Mouse (Mus musculus) cerebellum, postnatal 4 days (tissue): Measurements from ENCODE around the gene Tbk1.

Source experiments
- DNase-seq, 2 experiments: peaks; one replicate each; pipeline ENCODE4 v3.0.0; 2022; ENCODE audit warnings: low spot score in 2 of 2, mixed read lengths in 1 of 2

Tbk1 gene

GRCm38 (mm10) chr10:121586675-121587370, at the start of gene Tbk1:
Gene Tbk1, minus strand, starts transcription at chr10:121586787.
- DNase-seq = peak; percentile 81 to 93

- DNase-seq = no peak
Measured at GRCm38 (mm10) chr10:121636276-121636675, 49.7 kb upstream of the Tbk1 start.

DNA sequence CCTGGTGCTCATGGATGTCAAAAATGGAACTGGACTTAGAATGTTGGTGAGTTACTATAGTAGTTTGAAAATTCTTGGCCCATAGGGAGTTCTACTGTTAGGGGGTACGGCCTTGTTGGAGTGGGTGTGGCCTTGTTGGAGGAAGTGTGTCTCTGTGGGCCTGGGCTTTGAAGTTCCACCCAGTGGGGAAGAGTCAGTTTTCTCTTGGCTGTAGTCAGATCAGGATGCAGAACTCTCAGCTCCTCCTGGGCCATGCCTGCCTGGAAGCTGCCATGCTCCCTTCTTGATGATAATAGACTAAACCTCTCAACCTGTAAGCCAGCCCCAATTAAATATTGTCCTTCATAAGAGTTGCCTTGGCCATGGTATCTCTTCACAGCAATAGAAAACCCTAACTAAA, 47.6 kb upstream of the Tbk1 start:
- DNase-seq = no peak

GRCm38 (mm10) chr10:121628561-121629040, 42.0 kb upstream of the Tbk1 start:
- DNase-seq = no peak

DNA sequence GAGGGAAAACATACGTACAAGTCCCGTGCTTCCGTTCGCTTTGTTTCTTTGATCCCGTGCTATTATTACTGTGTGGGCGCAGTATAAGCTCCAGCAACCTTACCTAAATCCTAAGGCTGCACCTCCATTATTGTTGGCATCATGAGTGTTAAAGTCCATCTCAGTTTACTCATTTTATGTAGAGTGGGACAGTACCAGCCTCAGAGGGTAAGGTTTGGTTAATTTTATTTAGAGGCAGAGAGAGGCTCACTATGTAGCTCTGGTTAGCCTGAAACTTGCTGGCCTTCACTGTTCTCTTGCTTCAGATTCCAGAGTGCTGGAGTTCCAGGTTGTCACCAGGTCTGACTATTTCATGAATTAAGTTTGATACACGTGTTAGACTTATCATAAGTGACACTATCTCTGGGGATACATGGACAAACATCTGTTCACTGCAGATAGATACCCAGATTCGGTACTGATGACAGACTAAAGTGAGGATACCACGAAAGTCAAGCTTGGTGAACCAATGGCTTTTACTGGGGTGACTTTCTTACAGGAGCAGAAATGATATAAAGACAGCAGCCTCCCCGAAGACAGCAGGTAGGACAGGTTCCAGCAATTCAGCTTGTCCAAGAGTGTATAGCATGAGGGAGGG, 40.7 kb upstream of the Tbk1 start:
- no peak for DNase-seq

DNA sequence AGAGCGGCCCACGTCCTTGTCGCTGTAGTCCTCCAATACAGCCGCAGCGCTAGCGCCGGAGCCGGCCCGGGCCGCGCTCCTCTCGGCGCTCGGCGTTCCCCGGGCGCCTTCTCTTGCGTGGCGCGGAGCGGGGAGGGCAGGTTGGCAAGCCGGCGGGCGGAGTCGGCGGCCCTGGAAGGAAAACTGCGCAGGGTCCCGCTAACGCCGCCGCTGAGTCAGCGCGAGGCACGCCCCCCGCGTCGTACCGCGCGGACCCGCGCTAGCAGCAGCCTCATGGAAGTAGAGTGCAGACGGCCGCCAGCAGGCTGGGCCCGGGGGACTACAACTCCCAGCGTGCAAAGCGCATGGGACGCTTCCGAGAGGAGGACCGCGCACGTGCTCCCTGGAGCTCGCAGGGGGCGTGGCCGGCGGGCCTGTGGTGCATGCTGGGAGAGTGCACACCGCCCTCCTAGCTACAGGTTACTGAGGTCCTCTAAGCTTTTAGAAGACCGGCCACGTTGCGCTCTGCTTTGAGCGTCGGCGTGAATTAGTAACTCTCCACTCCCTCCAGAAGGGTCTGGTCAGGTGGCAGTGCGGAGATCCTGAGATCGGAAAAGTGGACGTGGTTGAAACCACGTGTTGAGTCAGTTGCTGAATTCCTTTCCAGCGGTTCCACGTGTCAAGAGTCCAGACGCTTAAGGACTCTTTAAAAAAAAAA, 39.7 kb upstream of the Tbk1 start, which contains the start of gene Xpot:
Gene Xpot (minus strand): TSS at position 147 of the 697 bp plus-strand sequence.
- DNase-seq = peak; percentile 96 to 97

GRCm38 (mm10) chr10:121625407-121626185, 39.0 kb upstream of the Tbk1 start:
- peak in 1 of 2 experiments; percentile 27 for DNase-seq

- no peak for DNase-seq
Measured at GRCm38 (mm10) chr10:121625006-121625405, 38.4 kb upstream of the Tbk1 start.

GRCm38 (mm10) chr10:121623670-121624069, 37.1 kb upstream of the Tbk1 start:
- no peak for DNase-seq

DNA sequence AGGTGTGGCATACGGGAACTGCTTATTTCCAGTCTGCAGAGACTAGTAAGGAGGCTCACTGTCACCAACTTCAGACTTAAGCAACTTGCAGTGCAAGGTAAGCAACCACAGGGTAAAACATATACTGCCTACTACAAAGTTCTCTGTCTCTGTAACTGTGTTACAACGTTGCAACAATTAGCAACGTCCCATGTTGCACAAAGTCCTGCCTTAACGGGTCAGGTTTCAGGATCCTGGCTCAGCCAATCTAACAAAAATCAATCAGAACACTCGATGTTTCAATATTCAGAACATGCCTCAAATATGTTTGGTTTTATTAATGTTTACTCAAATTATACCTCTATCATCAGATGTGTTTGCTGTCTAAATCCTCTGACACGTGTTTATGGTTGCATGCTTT, 35.8 kb upstream of the Tbk1 start:
- no peak for DNase-seq

- no peak for DNase-seq
Measured at GRCm38 (mm10) chr10:121615935-121616334, 29.3 kb upstream of the Tbk1 start.

- DNase-seq = no peak
Measured at GRCm38 (mm10) chr10:121615146-121615870, 28.7 kb upstream of the Tbk1 start.

GRCm38 (mm10) chr10:121613570-121613969, 27.0 kb upstream of the Tbk1 start:
- no peak for DNase-seq

DNA sequence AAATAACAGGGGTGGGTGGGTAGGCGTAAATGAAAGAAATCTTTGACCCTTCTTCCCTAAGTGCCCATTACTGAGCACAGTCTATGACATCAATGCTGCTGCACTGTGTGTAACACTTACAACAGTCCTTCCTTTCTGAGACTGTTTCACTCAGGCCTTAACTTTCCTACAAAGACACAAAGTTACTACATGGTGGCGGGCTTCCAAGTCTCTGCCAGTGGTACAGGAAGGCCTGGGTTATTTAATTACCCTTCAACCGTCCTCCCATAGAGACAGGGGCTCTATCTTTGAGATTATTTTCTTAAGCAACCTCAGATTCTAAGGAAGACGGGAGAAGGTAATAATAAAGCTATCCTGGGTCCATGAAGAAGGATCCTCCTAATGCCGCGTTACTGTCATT, 25.9 kb upstream of the Tbk1 start:
- DNase-seq = no peak

DNA sequence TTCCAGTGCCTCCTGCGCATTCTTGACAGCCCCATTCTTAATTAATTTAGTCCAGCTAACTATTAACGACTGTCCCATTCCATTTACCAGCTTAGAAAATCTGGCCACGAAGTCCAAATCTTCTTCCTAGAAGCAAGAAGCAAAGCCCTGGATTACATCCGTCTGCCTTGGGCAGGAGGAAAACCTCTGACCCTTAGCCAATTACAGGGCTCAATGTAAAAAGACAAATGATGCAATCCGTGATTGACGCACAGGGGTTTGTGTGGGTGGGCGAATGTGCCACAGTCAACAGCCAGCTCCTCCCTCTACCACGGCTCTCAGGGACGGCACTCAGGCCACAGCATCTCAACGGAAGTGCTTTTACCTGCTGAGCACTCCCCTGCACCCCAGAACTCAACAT, 25.0 kb upstream of the Tbk1 start:
- no peak for DNase-seq

DNA sequence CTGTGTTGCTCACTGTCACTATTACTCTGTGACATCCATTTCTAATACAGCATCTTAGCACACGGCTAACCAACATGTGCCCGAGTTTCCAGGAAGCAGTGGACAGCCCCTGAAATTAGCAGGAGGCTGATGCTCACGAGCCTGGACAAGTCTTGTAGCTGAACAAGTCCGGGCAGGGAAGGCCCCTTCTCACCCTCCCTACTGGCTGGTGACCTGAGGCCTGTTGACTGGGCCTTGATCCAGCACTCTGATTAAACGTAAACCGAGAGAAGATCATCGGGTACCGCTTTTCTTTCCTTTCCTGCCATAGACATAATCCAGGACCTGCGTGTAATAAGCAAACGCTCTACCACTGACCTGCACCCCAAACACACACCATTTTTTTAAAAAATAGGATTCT, 21.6 kb upstream of the Tbk1 start:
- no peak for DNase-seq

DNA sequence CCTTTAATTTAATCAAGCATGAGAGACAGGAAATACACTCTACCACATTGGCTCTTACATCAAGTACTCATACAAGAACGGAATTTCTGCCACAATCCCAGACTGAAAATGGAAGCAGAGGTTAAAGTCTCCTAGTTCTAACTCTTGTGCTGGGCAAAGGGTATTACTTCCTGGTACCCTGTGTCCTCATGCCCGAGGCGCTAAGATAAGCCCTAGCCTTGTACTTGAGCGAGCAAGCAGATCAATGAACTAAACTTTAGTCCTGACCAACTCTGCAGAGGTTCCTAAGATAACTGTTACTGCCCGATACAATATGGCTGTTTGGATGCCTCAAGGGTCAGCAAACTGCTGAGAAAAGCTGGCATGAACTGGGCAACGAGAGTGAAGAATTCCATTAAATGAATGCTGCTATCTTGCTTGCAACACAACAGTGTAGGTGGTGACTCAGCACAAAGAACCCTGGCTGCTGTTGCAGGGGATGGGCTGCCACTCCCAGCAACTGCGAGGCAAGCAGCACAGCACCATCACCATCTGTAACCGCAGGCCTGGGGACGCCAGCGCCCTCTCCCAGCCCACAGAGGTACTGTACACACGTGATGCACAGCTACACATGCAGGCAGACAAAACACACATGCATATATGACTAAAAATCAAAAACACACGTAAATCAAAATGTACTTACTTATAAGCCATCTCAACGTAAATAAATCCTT, 18.2 kb upstream of the Tbk1 start:
- DNase-seq = no peak

DNA sequence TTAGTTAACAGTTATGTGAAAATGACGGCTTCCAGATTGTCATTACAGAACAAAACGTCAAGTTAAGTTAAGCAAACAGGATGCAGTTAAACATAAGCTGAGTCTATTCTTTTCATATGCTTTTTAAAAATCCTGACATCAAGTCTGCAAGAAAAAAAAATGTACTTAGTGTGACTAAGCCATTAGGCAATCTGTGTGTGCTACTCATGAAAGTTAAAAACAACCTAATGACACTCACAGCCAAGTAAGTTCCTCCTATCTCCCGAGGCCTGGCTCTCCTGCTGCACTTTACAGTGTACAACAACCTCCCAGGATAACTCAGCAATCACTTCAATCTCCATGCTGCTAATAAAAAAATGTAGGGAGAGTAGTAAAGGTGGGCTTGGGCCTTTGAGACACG, 17.0 kb upstream of the Tbk1 start:
- no peak for DNase-seq

- no peak for DNase-seq
Measured at GRCm38 (mm10) chr10:121601272-121601671, 14.7 kb upstream of the Tbk1 start.

DNA sequence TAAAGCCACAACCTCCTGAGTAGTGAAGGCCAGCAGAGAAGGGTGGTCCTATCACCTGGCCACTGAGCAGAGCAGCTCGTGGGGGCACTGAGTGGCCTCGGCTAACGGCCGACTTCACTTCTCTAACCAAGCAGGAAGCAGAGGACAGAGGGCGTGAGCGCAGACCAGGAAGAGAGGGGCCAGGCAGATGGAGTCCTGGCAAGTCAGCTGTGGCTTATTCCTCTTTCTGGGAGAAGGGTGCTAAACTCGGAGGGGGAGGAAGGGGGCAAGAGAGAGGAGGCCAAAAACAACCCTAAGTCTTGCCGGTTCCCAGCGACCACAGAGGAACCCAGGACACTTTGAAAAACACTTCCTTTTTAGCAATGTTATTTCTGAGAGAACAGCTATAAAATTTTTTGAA, 10.0 kb upstream of the Tbk1 start:
- DNase-seq = no peak

- DNase-seq = no peak
Measured at GRCm38 (mm10) chr10:121591106-121591505, 4.5 kb upstream of the Tbk1 start.
